Mouse (Mus musculus) embryonic facial prominence, embryonic 14.5 days (tissue): ENCODE results near the gene Ntng1. TPM values are rescaled to one million over a fixed set of nuclear protein-coding genes. Genes with fewer than 3 reads are reported as not detected.
A peak's percentile ranks its signal among the peaks of the same experiment; 100 is the strongest.
"Not testable (repeated sequence)": the region's sequence is repeated elsewhere in the genome, so short reads cannot be mapped to it uniquely, and the experiment has no call there.

ENCODE experiments used
- ATAC-seq: fragments of 200-750 bp; cut with Nextera tagmentation; 2 replicates; pipeline ENCODE4 v1.8.0; 2017; ENCODE audit warnings: low read depth, moderate number of reproducible peaks, moderate TSS enrichment
- DNase-seq: peaks from one replicate; pipeline ENCODE4 v3.0.0-alpha.2; 2015; ENCODE audit warnings: low spot score
- H3K27ac ChIP-seq: fragments of 300-500 bp; sonication (generic); replicated peaks from 2 replicates; pipeline ENCODE4 v1.5.1; 2014; ENCODE audit warnings: low read depth, mild to moderate bottlenecking, low read length, moderate library complexity
- H3K27me3 ChIP-seq: fragments of 300-500 bp; sonication (generic); replicated peaks from 2 replicates; pipeline ENCODE4 v1.6.1; 2014; ENCODE audit warnings: low read length; ENCODE audit not compliant: control insufficient read depth, insufficient read depth
- H3K36me3 ChIP-seq: fragments of 300-500 bp; sonication (generic); 2 replicates; pipeline ENCODE4 v1.6.1; 2014; ENCODE audit warnings: low read length, mixed read lengths; ENCODE audit not compliant: control insufficient read depth, insufficient read depth
- H3K4me1 ChIP-seq: fragments of 300-500 bp; sonication (generic); 2 replicates; pipeline ENCODE4 v1.6.1; 2014; ENCODE audit warnings: antibody characterized with exemption, low read length; ENCODE audit not compliant: control insufficient read depth, insufficient read depth
- H3K4me2 ChIP-seq: fragments of 300-500 bp; sonication (generic); 2 replicates; pipeline ENCODE4 v1.6.1; 2014; ENCODE audit warnings: low read depth, mild to moderate bottlenecking, low read length, moderate library complexity, mixed read lengths
- H3K4me3 ChIP-seq: fragments of 300-500 bp; sonication (generic); 2 replicates; pipeline ENCODE4 v1.5.1; 2014; ENCODE audit warnings: low read depth, mild to moderate bottlenecking, low read length
- H3K9ac ChIP-seq: fragments of 300-500 bp; sonication (generic); 2 replicates; pipeline ENCODE4 v1.6.1; 2014; ENCODE audit warnings: low read depth, mild to moderate bottlenecking, low read length, moderate library complexity, mixed read lengths
- H3K9me3 ChIP-seq: fragments of 300-500 bp; sonication (generic); 2 replicates; pipeline ENCODE4 v1.6.1; 2016; ENCODE audit warnings: low read length; ENCODE audit not compliant: control insufficient read depth
- WGBS: fragments of 180-500 bp; shearing (Covaris S2); extraction: QIAGEN DNeasy Blood & Tissue Kit; methylation state at CpG from one replicate; pipeline ENCODE4 v1.1.7; 2014; 5-methylcytosine and 5-hydroxymethylcytosine counted together
- polyA plus RNA-seq: library from polyadenylated mRNA; unstranded; fragments of >200 nt; fragmentation: Nextera tagmentation; extraction: Ambion mirVana; gene quantifications from 2 replicates; pipeline ENCODE4 v1.2.1, GENCODE M21; 2014

The Ntng1 gene
- polyA plus RNA-seq, 1 experiment from 2014 or later: 3.8 TPM

DNA sequence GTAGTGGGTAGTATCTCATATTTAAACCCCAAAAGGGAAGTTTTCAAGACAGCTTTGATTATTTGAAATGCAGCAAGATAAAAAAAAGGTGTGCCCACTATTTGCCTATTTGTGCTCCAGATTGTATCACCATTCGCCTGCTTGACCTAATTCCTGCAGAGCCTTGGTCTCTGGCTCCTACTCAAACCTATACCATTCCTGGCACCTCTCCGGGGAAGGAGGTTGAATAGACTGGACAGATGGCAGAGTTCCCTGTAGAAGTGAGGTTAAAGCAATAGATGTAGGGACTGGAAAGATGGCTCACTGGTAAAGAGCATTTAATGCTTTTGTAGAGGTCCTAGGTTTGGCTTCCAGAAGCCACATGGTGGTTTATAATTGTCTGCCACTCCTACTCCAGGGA lies 378.2 kb downstream of the Ntng1 start:
- ATAC-seq (no peak), DNase-seq (no peak)
- Histone ChIP-seq H3K27me3 (no peaks in the 10 kb centered on the region), H3K36me3 (no peaks in the 10 kb centered on the region), H3K4me3 (no peak overlapping the region), H3K27ac (no peak overlapping the region), H3K9me3 (no peaks in the 10 kb centered on the region), H3K4me1 (no peaks in the 10 kb centered on the region), H3K9ac (no peak overlapping the region), H3K4me2 (no peak overlapping the region)
- WGBS: 83% methylated on average over 2 of the region's 2 CpGs

DNA sequence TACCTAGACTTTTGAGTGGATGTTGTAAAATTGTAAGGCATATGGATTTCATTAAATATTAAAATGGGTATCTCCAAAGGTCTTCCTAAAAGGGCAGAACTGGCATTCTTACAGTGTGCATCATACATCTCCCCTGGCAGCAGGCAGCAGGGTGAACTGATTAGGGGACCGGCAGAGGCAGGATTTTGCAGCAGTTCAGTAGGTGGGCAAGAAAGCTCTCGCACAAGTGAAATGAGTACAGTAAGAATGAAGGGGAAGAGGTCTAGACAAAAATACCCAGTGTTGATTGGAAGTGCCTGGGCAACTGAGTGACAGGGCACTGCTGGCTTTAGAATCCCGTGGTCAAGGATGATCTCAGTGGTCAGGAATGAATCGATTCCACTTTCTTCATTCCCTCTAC lies 378.7 kb downstream of the Ntng1 start:
- H3K36me3 ChIP-seq: no peaks in the 10 kb centered on the region
- WGBS: 56% methylated on average over 4 of the region's 4 CpGs
- H3K9me3 ChIP-seq: no peaks in the 10 kb centered on the region
- no peak overlapping the region for H3K4me3 ChIP-seq
- H3K4me1 ChIP-seq: no peaks in the 10 kb centered on the region
- H3K9ac ChIP-seq: no peak overlapping the region
- H3K4me2 ChIP-seq: no peak overlapping the region
- H3K27ac ChIP-seq: no peak overlapping the region
- no peak for ATAC-seq
- no peaks in the 10 kb centered on the region for H3K27me3 ChIP-seq
- DNase-seq: no peak

- 79% methylated on average over 2 of the region's 2 CpGs for WGBS
- Histone ChIP-seq H3K9me3 (peaks cover 5% of the 10 kb centered on the region; the same call in 1 of the 2 replicates), H3K27ac (no peak overlapping the region), H3K4me2 (no peak overlapping the region), H3K4me3 (no peak overlapping the region), H3K36me3 (no peaks in the 10 kb centered on the region), H3K27me3 (no peaks in the 10 kb centered on the region), H3K9ac (no peak overlapping the region), H3K4me1 (no peaks in the 10 kb centered on the region)
- no peak for DNase-seq
- no peak for ATAC-seq
Measured at GRCm38 (mm10) chr3:109756426-109756825, 387.4 kb downstream of the Ntng1 start.

- H3K4me3 ChIP-seq, H3K36me3 ChIP-seq, H3K9ac ChIP-seq, H3K27ac ChIP-seq, DNase-seq, H3K9me3 ChIP-seq, H3K4me1 ChIP-seq, ATAC-seq, H3K4me2 ChIP-seq, H3K27me3 ChIP-seq: not testable (repeated sequence)
- 62% methylated on average over 3 of the region's 3 CpGs for WGBS
Measured at GRCm38 (mm10) chr3:109747593-109747992, 396.2 kb downstream of the Ntng1 start.

GRCm38 (mm10) chr3:109740466-109741102 lies 403.2 kb downstream of the Ntng1 start:
- DNase-seq (no peak), ATAC-seq (no peak; the same call in 1 of the 2 replicates)
- Histone ChIP-seq H3K4me1 (no peaks in the 10 kb centered on the region), H3K9ac (no peak overlapping the region), H3K36me3 (no peaks in the 10 kb centered on the region), H3K4me3 (no peak overlapping the region), H3K9me3 (no peaks in the 10 kb centered on the region), H3K4me2 (no peak overlapping the region), H3K27me3 (no peaks in the 10 kb centered on the region), H3K27ac (no peak overlapping the region)
- WGBS: 38% methylated on average over 2 of the region's 2 CpGs

GRCm38 (mm10) chr3:109732327-109733182 lies 411.3 kb downstream of the Ntng1 start:
- peak; percentile 90 for DNase-seq
- no peaks in the 10 kb centered on the region for H3K36me3 ChIP-seq
- 0 out of 2 replicates have a peak, but pooled peaks cover 4% of the 10 kb centered on the region for H3K4me1 ChIP-seq
- no peak overlapping the region for H3K9ac ChIP-seq
- no peaks in the 10 kb centered on the region for H3K9me3 ChIP-seq
- no peak overlapping the region for H3K4me3 ChIP-seq
- no peak overlapping the region for H3K4me2 ChIP-seq
- no peaks in the 10 kb centered on the region for H3K27me3 ChIP-seq
- peak; percentile 93 for ATAC-seq
- 48% methylated on average over 10 of the region's 10 CpGs for WGBS
- H3K27ac ChIP-seq: no peak overlapping the region

- no peaks in the 10 kb centered on the region for H3K9me3 ChIP-seq
- H3K4me2 ChIP-seq: no peak overlapping the region
- peak; percentile 32 for DNase-seq
- H3K4me3 ChIP-seq: no peak overlapping the region
- H3K9ac ChIP-seq: no peak overlapping the region
- WGBS: 62% methylated on average over 5 of the region's 5 CpGs
- no peaks in the 10 kb centered on the region for H3K27me3 ChIP-seq
- no peaks in the 10 kb centered on the region for H3K36me3 ChIP-seq
- ATAC-seq: no peak
- H3K4me1 ChIP-seq: 0 out of 2 replicates have a peak, but pooled peaks cover 4% of the 10 kb centered on the region
- H3K27ac ChIP-seq: no peak overlapping the region
Measured at GRCm38 (mm10) chr3:109731592-109732230, 412.1 kb downstream of the Ntng1 start.
